Mouse (Mus musculus): Measurements from ENCODE around the gene Apoc1.
"Not testable (repeated sequence)": the region's sequence is repeated elsewhere in the genome, so short reads cannot be mapped to it uniquely, and the experiment has no call there.

The Apoc1 gene

GRCm38 (mm10) chr7:19704475-19704874, 12.0 kb upstream of the Apoc1 start:
- no peak for DNase-seq

- DNase-seq, result no peak
These were observed 10.5 kb upstream of the Apoc1 start for GRCm38 (mm10) chr7:19702859-19703555.

- DNase-seq, result peak; percentile 74 to 76
These were observed 8.8 kb upstream of the Apoc1 start for GRCm38 (mm10) chr7:19701069-19701761.

GRCm38 (mm10) chr7:19700299-19701068, 8.0 kb upstream of the Apoc1 start:
- no peak for DNase-seq

- DNase-seq, result no peak
These were observed 7.3 kb upstream of the Apoc1 start for GRCm38 (mm10) chr7:19699827-19700148.

GRCm38 (mm10) chr7:19698907-19699826, 6.7 kb upstream of the Apoc1 start, which contains the start of gene Apoe:
TSS of gene Apoe (minus strand) at chr7:19699188.
- DNase-seq, result peak; percentile 54 to 72

- DNase-seq, result peak; percentile 53 to 54
These were observed 5.8 kb upstream of the Apoc1 start for GRCm38 (mm10) chr7:19697949-19698906.

- DNase-seq, result no peak
These were observed 3.9 kb upstream of the Apoc1 start for GRCm38 (mm10) chr7:19696336-19696873.

GRCm38 (mm10) chr7:19695881-19696280, 3.4 kb upstream of the Apoc1 start:
- DNase-seq, result no peak

- no peak for DNase-seq
These were observed 2.7 kb upstream of the Apoc1 start for GRCm38 (mm10) chr7:19695213-19695594.

- DNase-seq, result no peak
These were observed 2.1 kb upstream of the Apoc1 start for GRCm38 (mm10) chr7:19694336-19695212.

- DNase-seq, result peak; percentile 74 to 79
These were observed 961 bp upstream of the Apoc1 start for GRCm38 (mm10) chr7:19693421-19693820.

GRCm38 (mm10) chr7:19691434-19691833, 1.0 kb downstream of the Apoc1 start:
- DNase-seq, result no peak

- DNase-seq, result no peak
These were observed 1.6 kb downstream of the Apoc1 start for GRCm38 (mm10) chr7:19690845-19691244.

- no peak for DNase-seq
These were observed 3.8 kb downstream of the Apoc1 start for GRCm38 (mm10) chr7:19688611-19689010.

- no peak for DNase-seq
These were observed 4.4 kb downstream of the Apoc1 start for GRCm38 (mm10) chr7:19688101-19688500.

- not testable (repeated sequence) for DNase-seq
These were observed 5.4 kb downstream of the Apoc1 start for GRCm38 (mm10) chr7:19686927-19687583.

- DNase-seq, result no peak
These were observed 5.9 kb downstream of the Apoc1 start for GRCm38 (mm10) chr7:19686521-19686920.

GRCm38 (mm10) chr7:19685374-19685773, 7.1 kb downstream of the Apoc1 start:
- no peak for DNase-seq

Measured in cerebellum, postnatal 10 days (tissue).